Mouse (Mus musculus): Measurements from ENCODE around the gene C130079G13Rik. TPM values are rescaled to one million over a fixed set of nuclear protein-coding genes. Genes with fewer than 3 reads are reported as not detected.
"Not testable (repeated sequence)": the region's sequence is repeated elsewhere in the genome, so short reads cannot be mapped to it uniquely, and the experiment has no call there.

Gene C130079G13Rik
- polyA plus RNA-seq (2014; fragmentation: Nextera tagmentation; extraction: Ambion mirVana): not detected in 2 replicates

- no peak within 1 kb of the TSS for H3K4me2 ChIP-seq (replicated peaks; ENCODE audit: low read depth, low read length)
- H3K36me3 ChIP-seq (ENCODE audit: control insufficient read depth, insufficient read depth, low read length): no peaks in the 10 kb centered on the region
- no peak within 1 kb of the TSS for H3K4me3 ChIP-seq (ENCODE audit: low read depth, low read length)
- no peaks in the 10 kb centered on the region for H3K4me1 ChIP-seq (ENCODE audit: control insufficient read depth, insufficient read depth, low read length)
- no peak within 1 kb of the TSS for H3K27ac ChIP-seq (ENCODE audit: low read length)
- ATAC-seq (ENCODE audit: insufficient number of reproducible peaks, insufficient read depth, low FRiP score, low read depth): no peak
- no peaks in the 10 kb centered on the region for H3K9me3 ChIP-seq (ENCODE audit: control insufficient read depth, low read depth, low read length)
- no peak within 1 kb of the TSS for H3K9ac ChIP-seq (replicated peaks; ENCODE audit: low read depth, low read length)
- H3K27me3 ChIP-seq (ENCODE audit: control insufficient read depth, insufficient read depth, low read length): no peaks in the 10 kb centered on the region
- 91% methylated on average over 2 of the region's 2 CpGs for WGBS
These were observed at the start of gene C130079G13Rik for GRCm38 (mm10) chr3:59924914-59925313. C130079G13Rik (plus strand) TSS chr3:59925214.

- ATAC-seq (ENCODE audit: insufficient number of reproducible peaks, insufficient read depth, low FRiP score, low read depth); H3K36me3 ChIP-seq (ENCODE audit: control insufficient read depth, insufficient read depth, low read length); H3K27ac ChIP-seq (ENCODE audit: low read length); H3K4me2 ChIP-seq (replicated peaks; ENCODE audit: low read depth, low read length); H3K4me1 ChIP-seq (ENCODE audit: control insufficient read depth, insufficient read depth, low read length); H3K27me3 ChIP-seq (ENCODE audit: control insufficient read depth, insufficient read depth, low read length); H3K4me3 ChIP-seq (ENCODE audit: low read depth, low read length); H3K9ac ChIP-seq (replicated peaks; ENCODE audit: low read depth, low read length); H3K9me3 ChIP-seq (ENCODE audit: control insufficient read depth, low read depth, low read length): not testable (repeated sequence)
- WGBS: 80% methylated on average over 1 of the region's 1 CpGs
These were observed 47.4 kb upstream of the C130079G13Rik start for GRCm38 (mm10) chr3:59877601-59878000.

- not testable (repeated sequence) for H3K4me3 ChIP-seq (ENCODE audit: low read depth, low read length); H3K36me3 ChIP-seq (ENCODE audit: control insufficient read depth, insufficient read depth, low read length); H3K27ac ChIP-seq (ENCODE audit: low read length); H3K9me3 ChIP-seq (ENCODE audit: control insufficient read depth, low read depth, low read length); H3K27me3 ChIP-seq (ENCODE audit: control insufficient read depth, insufficient read depth, low read length); H3K4me1 ChIP-seq (ENCODE audit: control insufficient read depth, insufficient read depth, low read length); H3K9ac ChIP-seq (replicated peaks; ENCODE audit: low read depth, low read length); ATAC-seq (ENCODE audit: insufficient number of reproducible peaks, insufficient read depth, low FRiP score, low read depth); H3K4me2 ChIP-seq (replicated peaks; ENCODE audit: low read depth, low read length)
- WGBS: 75% methylated on average over 7 of the region's 7 CpGs
These were observed 45.0 kb upstream of the C130079G13Rik start for GRCm38 (mm10) chr3:59879801-59880554.

- Histone ChIP-seq H3K4me1 (ENCODE audit: control insufficient read depth, insufficient read depth, low read length) (no peaks in the 10 kb centered on the region), H3K9ac (replicated peaks; ENCODE audit: low read depth, low read length) (no peak overlapping the region), H3K4me3 (ENCODE audit: low read depth, low read length) (no peak overlapping the region), H3K27ac (ENCODE audit: low read length) (no peak overlapping the region), H3K9me3 (ENCODE audit: control insufficient read depth, low read depth, low read length) (no peaks in the 10 kb centered on the region), H3K27me3 (ENCODE audit: control insufficient read depth, insufficient read depth, low read length) (no peaks in the 10 kb centered on the region), H3K4me2 (replicated peaks; ENCODE audit: low read depth, low read length) (no peak overlapping the region), H3K36me3 (ENCODE audit: control insufficient read depth, insufficient read depth, low read length) (no peaks in the 10 kb centered on the region)
- no peak for ATAC-seq (ENCODE audit: insufficient number of reproducible peaks, insufficient read depth, low FRiP score, low read depth)
- WGBS: 74% methylated on average over 2 of the region's 2 CpGs
These were observed 31.7 kb upstream of the C130079G13Rik start for GRCm38 (mm10) chr3:59893276-59893675.

- no peaks in the 10 kb centered on the region for H3K27me3 ChIP-seq (ENCODE audit: control insufficient read depth, insufficient read depth, low read length)
- no peak overlapping the region for H3K27ac ChIP-seq (ENCODE audit: low read length)
- no peaks in the 10 kb centered on the region for H3K36me3 ChIP-seq (ENCODE audit: control insufficient read depth, insufficient read depth, low read length)
- H3K4me1 ChIP-seq (ENCODE audit: control insufficient read depth, insufficient read depth, low read length): no peaks in the 10 kb centered on the region
- no peak overlapping the region for H3K4me3 ChIP-seq (ENCODE audit: low read depth, low read length)
- H3K4me2 ChIP-seq (replicated peaks; ENCODE audit: low read depth, low read length): no peak overlapping the region
- no peaks in the 10 kb centered on the region for H3K9me3 ChIP-seq (ENCODE audit: control insufficient read depth, low read depth, low read length)
- no peak for ATAC-seq (ENCODE audit: insufficient number of reproducible peaks, insufficient read depth, low FRiP score, low read depth)
- 69% methylated on average over 1 of the region's 1 CpGs for WGBS
- no peak overlapping the region for H3K9ac ChIP-seq (replicated peaks; ENCODE audit: low read depth, low read length)
These were observed 9.6 kb downstream of the C130079G13Rik start for GRCm38 (mm10) chr3:59934621-59935020.

DNA sequence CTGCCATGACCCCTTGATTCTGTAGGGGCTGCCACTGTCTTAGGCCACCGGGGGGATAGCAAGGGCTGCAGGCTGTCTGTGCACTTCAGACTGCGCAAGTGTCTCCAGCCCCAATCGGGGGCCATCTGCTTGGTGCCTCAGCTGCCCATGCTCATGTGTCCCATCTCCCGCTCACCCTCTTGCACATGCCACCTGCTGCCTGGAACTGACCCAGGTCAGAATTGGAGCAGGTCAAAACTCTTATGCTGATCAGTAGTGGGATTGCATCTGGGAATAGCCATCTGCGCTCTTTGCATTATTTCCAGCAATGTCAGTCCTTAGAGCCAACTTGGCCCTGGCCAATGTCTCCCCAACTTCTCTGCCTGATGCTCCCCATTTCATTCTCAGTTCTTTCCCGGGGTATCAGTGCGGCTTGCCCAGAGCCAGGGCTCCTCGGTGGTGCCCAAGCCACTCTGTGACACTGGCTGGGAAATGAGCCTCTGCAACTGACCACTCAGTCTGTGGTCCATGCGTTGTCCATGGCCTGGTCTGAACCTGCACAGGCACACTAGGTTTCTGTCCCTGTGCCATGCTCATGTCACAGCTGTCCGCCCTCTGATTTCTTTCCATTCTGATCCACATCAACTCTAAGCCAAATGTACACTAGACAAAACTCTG lies 22.4 kb downstream of the C130079G13Rik start:
- no peaks in the 10 kb centered on the region for H3K27me3 ChIP-seq (ENCODE audit: control insufficient read depth, insufficient read depth, low read length)
- no peaks in the 10 kb centered on the region for H3K9me3 ChIP-seq (ENCODE audit: control insufficient read depth, low read depth, low read length)
- 88% methylated on average over 10 of the region's 10 CpGs for WGBS
- no peak for ATAC-seq (ENCODE audit: insufficient number of reproducible peaks, insufficient read depth, low FRiP score, low read depth)
- no peaks in the 10 kb centered on the region for H3K4me1 ChIP-seq (ENCODE audit: control insufficient read depth, insufficient read depth, low read length)
- no peak overlapping the region for H3K9ac ChIP-seq (replicated peaks; ENCODE audit: low read depth, low read length)
- no peak overlapping the region for H3K27ac ChIP-seq (ENCODE audit: low read length)
- H3K4me2 ChIP-seq (replicated peaks; ENCODE audit: low read depth, low read length): no peak overlapping the region
- H3K4me3 ChIP-seq (ENCODE audit: low read depth, low read length): no peak overlapping the region
- H3K36me3 ChIP-seq (ENCODE audit: control insufficient read depth, insufficient read depth, low read length): no peaks in the 10 kb centered on the region

DNA sequence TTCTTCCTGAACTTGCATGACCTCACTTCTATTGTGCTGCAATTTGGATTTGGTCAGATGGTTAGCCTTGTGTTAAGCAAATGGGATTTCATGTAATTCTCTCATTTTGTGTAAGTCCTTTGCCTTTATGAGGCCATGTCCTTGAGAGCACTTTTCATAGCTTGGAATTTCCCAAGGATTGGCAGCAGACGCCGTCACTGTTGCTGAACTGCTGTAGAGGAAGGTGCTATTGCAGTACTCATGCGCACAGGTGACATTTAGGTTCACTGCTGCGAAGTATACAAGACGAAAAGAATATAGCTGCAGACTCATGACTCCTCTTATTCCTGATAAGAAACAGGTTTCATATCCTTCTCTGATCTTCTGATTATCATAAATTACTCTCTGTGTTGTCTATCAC lies 45.9 kb downstream of the C130079G13Rik start:
- no peaks in the 10 kb centered on the region for H3K4me1 ChIP-seq (ENCODE audit: control insufficient read depth, insufficient read depth, low read length)
- no peak overlapping the region for H3K4me2 ChIP-seq (replicated peaks; ENCODE audit: low read depth, low read length)
- 84% methylated on average over 5 of the region's 5 CpGs for WGBS
- H3K27me3 ChIP-seq (ENCODE audit: control insufficient read depth, insufficient read depth, low read length): no peaks in the 10 kb centered on the region
- no peak overlapping the region for H3K9ac ChIP-seq (replicated peaks; ENCODE audit: low read depth, low read length)
- no peak overlapping the region for H3K4me3 ChIP-seq (ENCODE audit: low read depth, low read length)
- H3K9me3 ChIP-seq (ENCODE audit: control insufficient read depth, low read depth, low read length): no peaks in the 10 kb centered on the region
- ATAC-seq (ENCODE audit: insufficient number of reproducible peaks, insufficient read depth, low FRiP score, low read depth): no peak
- no peaks in the 10 kb centered on the region for H3K36me3 ChIP-seq (ENCODE audit: control insufficient read depth, insufficient read depth, low read length)
- H3K27ac ChIP-seq (ENCODE audit: low read length): no peak overlapping the region

DNA sequence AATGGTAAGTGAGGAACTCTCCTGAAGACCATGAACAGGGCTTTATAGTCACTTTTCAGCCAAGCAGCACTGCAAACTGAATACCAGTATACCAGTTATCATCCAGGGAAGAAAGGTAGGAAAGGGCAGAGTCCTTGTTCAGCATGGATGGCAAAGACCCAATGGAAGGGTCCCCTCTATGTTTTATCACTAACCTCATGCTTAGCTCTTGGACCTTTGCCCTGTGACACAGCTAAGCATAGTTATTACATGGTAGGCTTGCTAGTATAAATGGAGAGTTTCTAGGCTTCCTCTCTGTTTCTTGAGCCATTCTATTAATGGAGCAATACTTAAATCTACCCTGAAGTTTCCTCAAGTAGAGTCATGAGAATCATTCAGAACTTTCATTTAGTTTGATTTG lies 49.6 kb downstream of the C130079G13Rik start:
- H3K27me3 ChIP-seq (ENCODE audit: control insufficient read depth, insufficient read depth, low read length): no peaks in the 10 kb centered on the region
- no peaks in the 10 kb centered on the region for H3K36me3 ChIP-seq (ENCODE audit: control insufficient read depth, insufficient read depth, low read length)
- no peaks in the 10 kb centered on the region for H3K4me1 ChIP-seq (ENCODE audit: control insufficient read depth, insufficient read depth, low read length)
- no peak overlapping the region for H3K27ac ChIP-seq (ENCODE audit: low read length)
- no peak overlapping the region for H3K4me2 ChIP-seq (replicated peaks; ENCODE audit: low read depth, low read length)
- no peaks in the 10 kb centered on the region for H3K9me3 ChIP-seq (ENCODE audit: control insufficient read depth, low read depth, low read length)
- no peak overlapping the region for H3K4me3 ChIP-seq (ENCODE audit: low read depth, low read length)
- H3K9ac ChIP-seq (replicated peaks; ENCODE audit: low read depth, low read length): no peak overlapping the region
- no peak for ATAC-seq (ENCODE audit: insufficient number of reproducible peaks, insufficient read depth, low FRiP score, low read depth)
